Mouse (Mus musculus) hindbrain, embryonic 15.5 days (tissue): ENCODE results near the gene Rgs10. TPM values are rescaled to one million over a fixed set of nuclear protein-coding genes. Genes with fewer than 3 reads are reported as not detected.

Source experiments
- polyA plus RNA-seq: library from polyadenylated mRNA; unstranded; fragments of >200 nt; fragmentation: Nextera tagmentation; extraction: Ambion mirVana; gene quantifications from 2 replicates; pipeline ENCODE4 v1.2.1, GENCODE M21; 2015

Gene Rgs10
- polyA plus RNA-seq, 1 experiment from 2014 or later: 59.3 TPM

Other genes with a start within 250 kb of the Rgs10 start
- 0.31 and 0.50 TPM in 2 replicates for gene Cox6a2, start 212.4 kb downstream of the Rgs10 start, polyA plus RNA-seq
- gene Armc5, start 181.4 kb downstream of the Rgs10 start, polyA plus RNA-seq: 14.2 and 14.7 TPM in 2 replicates
- 7.4 and 8.0 TPM in 2 replicates for gene 9130023H24Rik, start 180.7 kb downstream of the Rgs10 start, polyA plus RNA-seq
- 27.8 and 28.2 TPM in 2 replicates for gene Tgfb1i1, start 171.9 kb downstream of the Rgs10 start, polyA plus RNA-seq
- 0.29 TPM in 1 of 2 replicates, not detected in the other for gene Slc5a2, start 153.1 kb downstream of the Rgs10 start, polyA plus RNA-seq
- gene BC017158, start 120.6 kb downstream of the Rgs10 start, polyA plus RNA-seq: 23.4 and 27.6 TPM in 2 replicates
- gene Tial1, start 43.0 kb upstream of the Rgs10 start, polyA plus RNA-seq: 23.2 and 25.3 TPM in 2 replicates
- gene Bag3, start 104.9 kb upstream of the Rgs10 start, polyA plus RNA-seq: 2.6 and 3.9 TPM in 2 replicates
- 400 and 406 TPM in 2 replicates for gene Inpp5f, start 192.6 kb upstream of the Rgs10 start, polyA plus RNA-seq